Mouse (Mus musculus) limb, embryonic 12.5 days (tissue): ENCODE measurements around the gene Trim25. TPM values are rescaled to one million over a fixed set of nuclear protein-coding genes. Genes with fewer than 3 reads are reported as not detected.

Experiments used
- ATAC-seq: fragments of 200-750 bp; cut with Nextera tagmentation; 2 replicates; pipeline ENCODE4 v1.8.0; 2017; ENCODE audit warnings: low read depth, moderate TSS enrichment; ENCODE audit not compliant: insufficient number of reproducible peaks, insufficient read depth, low FRiP score, low TSS enrichment
- H3K27ac ChIP-seq: fragments of 300-500 bp; sonication (generic); 2 replicates; pipeline ENCODE4 v1.5.1; 2016; ENCODE audit warnings: mild to moderate bottlenecking, moderate library complexity
- H3K27me3 ChIP-seq: fragments of 300-500 bp; sonication (generic); 2 replicates; pipeline ENCODE4 v1.6.1; 2016; ENCODE audit warnings: mild to moderate bottlenecking, moderate library complexity
- H3K36me3 ChIP-seq: fragments of 300-500 bp; sonication (generic); 2 replicates; pipeline ENCODE4 v1.6.1; 2016; ENCODE audit warnings: mild to moderate bottlenecking, moderate library complexity
- H3K4me1 ChIP-seq: fragments of 300-500 bp; sonication (generic); replicated peaks from 2 replicates; pipeline ENCODE4 v1.6.1; 2016
- H3K4me2 ChIP-seq: fragments of 300-500 bp; sonication (generic); 2 replicates; pipeline ENCODE4 v1.6.1; 2016; ENCODE audit warnings: mild to moderate bottlenecking, moderate library complexity
- H3K4me3 ChIP-seq: fragments of 300-500 bp; sonication (generic); replicated peaks from 2 replicates; pipeline ENCODE4 v1.5.1; 2016; ENCODE audit warnings: mild to moderate bottlenecking
- H3K9ac ChIP-seq: fragments of 300-500 bp; sonication (generic); replicated peaks from 2 replicates; pipeline ENCODE4 v1.6.1; 2016; ENCODE audit warnings: mild to moderate bottlenecking, moderate library complexity
- H3K9me3 ChIP-seq: fragments of 300-500 bp; sonication (generic); 2 replicates; pipeline ENCODE4 v1.6.1; 2016; ENCODE audit warnings: mild to moderate bottlenecking, moderate library complexity
- WGBS: fragments of 180-500 bp; shearing (Covaris S2); methylation state at CpG from one replicate; pipeline ENCODE4 v1.1.7; 2016; 5-methylcytosine and 5-hydroxymethylcytosine counted together
- polyA plus RNA-seq: library from polyadenylated mRNA; unstranded; fragments of >200 nt; fragmentation: Nextera tagmentation; extraction: Ambion mirVana; gene quantifications from 2 replicates; pipeline ENCODE4 v1.2.1, GENCODE M21; 2016

Gene Trim25
- polyA plus RNA-seq, 1 experiment from 2014 or later, result 4.8 TPM

- no peaks in the 10 kb centered on the region for H3K4me1 ChIP-seq
- no peak within 1 kb of the TSS for H3K27ac ChIP-seq
- H3K36me3 ChIP-seq, result no peaks in the 10 kb centered on the region
- no peaks in the 10 kb centered on the region for H3K9me3 ChIP-seq
- 100% methylated on average over 1 of the region's 1 CpGs for WGBS
- peaks cover 3% of the 10 kb centered on the region for H3K27me3 ChIP-seq
- H3K4me2 ChIP-seq, result no peak within 1 kb of the TSS
- H3K9ac ChIP-seq, result no peak within 1 kb of the TSS
- no peak for ATAC-seq
- no peak within 1 kb of the TSS for H3K4me3 ChIP-seq
Observed at GRCm38 (mm10) chr11:89066750-89067149, 67.6 kb downstream of the Trim25 start, which contains the start of gene Dgke. Gene Dgke (minus strand): TSS chr11:89066850.

DNA sequence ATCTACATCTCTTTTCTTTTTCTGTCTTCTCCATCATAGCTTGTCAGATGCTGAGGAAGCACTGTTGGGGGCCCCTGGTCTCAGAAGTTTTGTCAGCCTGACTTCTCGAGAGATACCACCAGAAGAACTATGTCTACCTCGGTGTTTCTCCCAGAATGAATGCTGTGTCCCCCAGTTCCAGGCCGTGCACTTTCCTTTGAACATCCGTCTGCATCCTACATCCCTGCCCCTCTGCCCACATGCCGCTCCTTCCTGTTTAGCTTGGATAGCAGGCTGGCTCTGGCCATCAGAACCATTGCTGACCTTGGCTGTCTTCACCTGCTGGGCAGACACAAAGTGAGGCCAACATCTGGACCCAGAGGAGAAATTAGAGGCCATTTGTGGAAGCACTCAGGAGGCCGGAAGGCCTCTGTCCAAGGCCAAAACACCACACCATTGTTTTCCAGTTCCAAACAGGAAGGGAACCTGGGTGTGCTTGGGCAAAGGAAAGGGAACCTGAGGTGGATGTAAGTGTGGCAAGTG is 68.2 kb downstream of the Trim25 start:
- Histone ChIP-seq H3K4me1 (no peaks in the 10 kb centered on the region), H3K9ac (no peak overlapping the region), H3K4me3 (no peak overlapping the region), H3K36me3 (no peaks in the 10 kb centered on the region), H3K27ac (no peak overlapping the region), H3K4me2 (no peak overlapping the region), H3K27me3 (peaks cover 3% of the 10 kb centered on the region), H3K9me3 (no peaks in the 10 kb centered on the region)
- WGBS, result 69% methylated on average over 6 of the region's 6 CpGs
- no peak for ATAC-seq

- 63% methylated on average over 11 of the region's 11 CpGs for WGBS
- no peaks in the 10 kb centered on the region for H3K4me1 ChIP-seq
- H3K27ac ChIP-seq, result no peak overlapping the region
- H3K27me3 ChIP-seq, result peaks cover 3% of the 10 kb centered on the region
- H3K9ac ChIP-seq, result no peak overlapping the region
- no peak overlapping the region for H3K4me2 ChIP-seq
- no peaks in the 10 kb centered on the region for H3K9me3 ChIP-seq
- no peak overlapping the region for H3K4me3 ChIP-seq
- no peak for ATAC-seq
- no peaks in the 10 kb centered on the region for H3K36me3 ChIP-seq
Observed at GRCm38 (mm10) chr11:89067871-89068490, 68.8 kb downstream of the Trim25 start.

DNA sequence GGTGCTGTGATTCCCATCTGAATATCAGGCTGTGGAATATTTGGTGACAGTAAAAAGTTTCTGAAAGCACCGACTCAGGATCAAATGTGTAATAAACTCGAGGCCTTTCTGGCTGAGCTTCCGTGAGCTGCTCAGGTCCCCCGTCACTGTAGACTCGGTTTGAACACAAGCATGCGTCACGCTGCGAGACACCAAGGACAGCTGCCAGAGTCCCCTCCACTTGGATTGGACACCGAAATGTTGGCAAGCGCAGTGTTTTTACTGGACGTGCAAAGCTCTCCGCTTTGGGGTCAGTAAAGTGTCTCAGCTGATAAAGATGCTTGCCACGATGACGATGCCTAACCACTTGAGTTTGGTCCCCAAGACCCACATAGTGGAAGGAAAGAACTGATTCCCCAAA is 69.5 kb downstream of the Trim25 start:
- 92% methylated on average over 14 of the region's 14 CpGs for WGBS
- no peak for ATAC-seq

GRCm38 (mm10) chr11:89069303-89069702 is 70.1 kb downstream of the Trim25 start:
- no peaks in the 10 kb centered on the region for H3K4me1 ChIP-seq
- no peak overlapping the region for H3K9ac ChIP-seq
- WGBS, result 28% methylated on average over 6 of the region's 6 CpGs
- no peak for ATAC-seq
- H3K4me3 ChIP-seq, result no peak overlapping the region
- peaks cover 3% of the 10 kb centered on the region for H3K27me3 ChIP-seq
- no peaks in the 10 kb centered on the region for H3K36me3 ChIP-seq
- no peak overlapping the region for H3K27ac ChIP-seq
- H3K9me3 ChIP-seq, result no peaks in the 10 kb centered on the region
- H3K4me2 ChIP-seq, result no peak overlapping the region

More for the DNA sequence above, 69.5 kb downstream of the Trim25 start:
- Histone ChIP-seq H3K4me1 (no peaks in the 10 kb centered on the region), H3K27me3 (peaks cover 3% of the 10 kb centered on the region), H3K36me3 (no peaks in the 10 kb centered on the region), H3K27ac (no peak overlapping the region), H3K9me3 (no peaks in the 10 kb centered on the region), H3K4me3 (no peak overlapping the region), H3K9ac (no peak overlapping the region), H3K4me2 (no peak overlapping the region)

Other genes with a start within 250 kb of the Trim25 start
- gene Akap1, start 134.8 kb upstream of the Trim25 start, polyA plus RNA-seq, result 15.3 and 16.7 TPM in 2 replicates
- 68.8 and 71.2 TPM in 2 replicates for gene Scpep1, start 43.9 kb upstream of the Trim25 start, polyA plus RNA-seq
- gene Elobl, start 32.4 kb upstream of the Trim25 start, polyA plus RNA-seq, result not detected in 2 replicates
- gene Coil, start 29.1 kb upstream of the Trim25 start, polyA plus RNA-seq, result 31.7 and 33.6 TPM in 2 replicates
- 5.5 and 6.6 TPM in 2 replicates for gene Dgke, start 67.5 kb downstream of the Trim25 start, polyA plus RNA-seq
- 0.73 and 0.83 TPM in 2 replicates for gene Gm525, start 74.5 kb downstream of the Trim25 start, polyA plus RNA-seq